In the genomic region with DNA sequence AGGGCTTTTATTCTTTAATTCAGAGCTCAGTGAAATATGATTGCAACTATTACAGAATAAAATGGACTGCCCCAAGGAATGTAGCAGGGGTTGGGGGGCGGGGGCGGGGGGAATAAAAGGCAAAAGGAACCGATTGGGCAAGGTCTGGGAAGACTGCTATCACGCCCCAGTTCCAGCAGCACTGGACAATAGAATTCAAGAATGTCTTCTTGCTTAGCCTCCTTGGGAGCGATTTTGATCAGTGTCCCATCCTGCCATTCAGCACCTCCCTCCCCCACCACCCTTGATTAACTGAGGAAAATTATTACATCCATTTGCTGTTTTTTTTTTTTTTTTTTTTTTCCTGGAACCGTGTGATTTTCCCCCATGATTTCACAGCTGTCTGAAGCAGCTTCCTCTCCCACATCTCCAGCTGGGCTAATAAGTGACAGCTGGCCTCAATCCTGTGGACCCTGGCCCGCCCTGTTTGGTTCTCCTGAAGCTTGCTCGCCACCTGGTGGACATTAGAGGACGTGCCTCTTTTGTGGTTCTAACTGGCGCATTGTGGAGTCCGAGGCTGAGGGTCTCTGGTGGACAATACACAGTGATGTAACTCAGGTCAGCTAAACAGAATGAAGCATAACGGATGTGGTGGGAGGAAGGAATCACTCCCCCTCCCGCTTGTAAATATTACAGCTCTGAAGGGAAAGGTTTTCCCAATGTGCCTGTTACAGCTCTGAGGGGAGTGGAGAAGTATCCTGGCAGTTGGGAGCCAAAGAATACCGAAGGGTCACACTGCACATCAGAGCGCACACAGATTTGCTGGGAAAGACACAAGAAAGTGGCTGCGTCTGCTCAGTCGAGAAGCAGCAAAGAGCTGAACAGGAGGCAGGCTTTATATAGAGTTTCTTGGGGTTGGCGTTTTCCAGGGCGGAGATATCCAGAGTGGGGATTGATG, we compare ENCODE assay signal across 8 mouse cellular contexts. TPM values are rescaled to one million over a fixed set of nuclear protein-coding genes. Genes with fewer than 3 reads are reported as not detected.
DNase-seq lines count a peak whose midpoint lies in the region; ATAC-seq lines count a peak whose summit lies in the region.

No protein-coding gene starts in this region.

- no peaks in the 10 kb centered on the region for H3K36me3 ChIP-seq in intestine, embryonic 15.5 days
- H3K36me3 ChIP-seq in midbrain, embryonic 11.5 days (ENCODE audit: control insufficient read depth, insufficient read depth, low read length) = no peaks in the 10 kb centered on the region

- peak; percentile 37 for DNase-seq in adrenal gland, adult 8-10 months
- DNase-seq in embryo, embryonic 10.5 days (ENCODE audit: low spot score) = peak; percentile 97
- peak; percentile 52 to 59 for DNase-seq in gastrocnemius, postnatal 36 days
- DNase-seq in left cerebral cortex, postnatal 36 days (ENCODE audit: low spot score in 2 of 2) = peak; percentile 34 to 53
- peak; percentile 98 for DNase-seq in midbrain, embryonic 11.5 days (ENCODE audit: low spot score, missing footprints)
- DNase-seq in skeletal muscle tissue, adult 2 months (ENCODE audit: low read depth, low spot score) = peak; percentile 44

- H3K4me3 ChIP-seq in intestine, embryonic 15.5 days (replicated peaks) = no peak overlapping the region
- no peak overlapping the region for H3K4me3 ChIP-seq in midbrain, embryonic 11.5 days (ENCODE audit: low read depth, low read length)

- H3K27ac ChIP-seq in intestine, embryonic 15.5 days = no peak overlapping the region
- no peak overlapping the region for H3K27ac ChIP-seq in midbrain, embryonic 11.5 days (ENCODE audit: low read depth, low read length)

- peak; percentile 92 for ATAC-seq in intestine, embryonic 15.5 days
- peak; percentile 97 for ATAC-seq in midbrain, embryonic 11.5 days (ENCODE audit: low FRiP score)
- ATAC-seq in erythroblast, adult 5-6 weeks (replicated peaks; ENCODE audit: low FRiP score, poor library complexity, severe bottlenecking) = no peak

- 30% methylated on average over 19 of the region's 19 CpGs for WGBS in intestine, embryonic 15.5 days
- 39% methylated on average over 19 of the region's 19 CpGs for WGBS in midbrain, embryonic 11.5 days

- peaks cover 6% of the 10 kb centered on the region; the same call in 1 of the 2 replicates for H3K4me1 ChIP-seq in intestine, embryonic 15.5 days (replicated peaks)
- no peaks in the 10 kb centered on the region for H3K4me1 ChIP-seq in midbrain, embryonic 11.5 days (ENCODE audit: control insufficient read depth, insufficient read depth, low read length)

- no peaks in the 10 kb centered on the region for H3K9me3 ChIP-seq in intestine, embryonic 15.5 days
- H3K9me3 ChIP-seq in midbrain, embryonic 11.5 days (ENCODE audit: control insufficient read depth, low read length) = no peaks in the 10 kb centered on the region

- intact Hi-C loops in gastrocnemius, postnatal 36 days (cut with DNase I) = loop anchor here (1.0 kb wide), 1 partner anchor 195 kb away; no protein-coding TSS in a partner anchor
- intact Hi-C loops in left cerebral cortex, postnatal 36 days (cut with DNase I) = loop anchor here (2.0 kb wide), 1 partner anchor 134 kb away; no protein-coding TSS in a partner anchor

- no peak overlapping the region for H3K9ac ChIP-seq in intestine, embryonic 15.5 days
- no peak overlapping the region for H3K9ac ChIP-seq in midbrain, embryonic 11.5 days (ENCODE audit: low read length)

- H3K4me2 ChIP-seq in intestine, embryonic 15.5 days (replicated peaks) = 0 out of 2 replicates have a peak overlapping the region, but pooled peaks have one; percentile 17
- no peak overlapping the region for H3K4me2 ChIP-seq in midbrain, embryonic 11.5 days

- no peaks in the 10 kb centered on the region for H3K27me3 ChIP-seq in intestine, embryonic 15.5 days (replicated peaks)
- H3K27me3 ChIP-seq in midbrain, embryonic 11.5 days (ENCODE audit: control insufficient read depth, insufficient read depth, low read length) = no peaks in the 10 kb centered on the region

RNA-seq across cellular contexts. Expression of gene Mep1a, which starts 42.1 kb away (rescaled TPM):
- total RNA-seq in adrenal gland, adult 8-10 months (2022) = not detected
- total RNA-seq in gastrocnemius, postnatal 36 days (2021) = not detected
- 33.1 and 34.9 TPM in 2 replicates for polyA plus RNA-seq in intestine, embryonic 15.5 days (2015; fragmentation: Nextera tagmentation; extraction: Ambion mirVana)
- total RNA-seq in left cerebral cortex, postnatal 36 days (2021) = not detected
- 0.14 TPM in 1 of 2 replicates, not detected in the other for polyA plus RNA-seq in midbrain, embryonic 11.5 days (2014; fragmentation: Nextera tagmentation; extraction: Ambion mirVana)
- not detected in 2 replicates for total RNA-seq in erythroblast, adult 5-6 weeks (2015; ENCODE audit: low replicate concordance)
- total RNA-seq in erythroblast, adult 5-6 weeks (2017; ENCODE audit: low replicate concordance) = not detected in 2 replicates

Comparison
In these comparisons a context has a peak if more than half of its experiments do, and no peak if none do; other contexts are left out.
1. DNase-seq: peak in every context shown above with its lines; median percentile 98 in midbrain, embryonic 11.5 days; 97 in embryo, embryonic 10.5 days; 56 in gastrocnemius, postnatal 36 days; 44 in skeletal muscle tissue, adult 2 months; 44 in left cerebral cortex, postnatal 36 days; 37 in adrenal gland, adult 8-10 months.